Mouse (Mus musculus): ENCODE data around the gene Art3.
A peak's percentile ranks its signal among the peaks of the same experiment; 100 is the strongest.

DNA sequence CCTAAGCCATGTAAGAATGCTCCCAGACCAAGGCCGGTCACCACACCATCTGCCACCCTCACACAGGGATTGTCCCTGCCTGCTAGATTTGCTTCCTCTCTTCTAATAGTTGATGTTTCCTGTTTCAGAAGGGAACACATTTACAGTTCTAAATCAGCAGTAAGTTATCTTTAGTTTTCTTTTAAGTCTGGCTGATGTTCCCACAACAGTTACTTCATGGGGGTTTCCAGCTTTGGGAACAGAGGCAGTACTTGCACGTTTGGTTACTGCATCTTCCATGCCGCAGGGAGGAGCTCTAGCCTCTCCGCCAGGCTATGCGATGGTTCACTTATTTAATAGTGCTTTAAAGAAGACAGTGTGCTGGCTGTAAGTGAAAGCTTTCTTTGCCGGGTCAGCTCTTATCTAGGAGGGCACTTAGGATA, 43.1 kb downstream of the Art3 start:
- TF ChIP-seq CTCF (IDR thresholded peaks at IDR 0.05; ENCODE audit: low read depth) (peak; percentile 27), EP300 (IDR thresholded peaks at IDR 0.05; ENCODE audit: low read depth) (no peak)

Data from liver, embryonic 14.5 days (tissue).